ENCODE assay signal across 29 mouse cellular contexts in the genomic region with DNA sequence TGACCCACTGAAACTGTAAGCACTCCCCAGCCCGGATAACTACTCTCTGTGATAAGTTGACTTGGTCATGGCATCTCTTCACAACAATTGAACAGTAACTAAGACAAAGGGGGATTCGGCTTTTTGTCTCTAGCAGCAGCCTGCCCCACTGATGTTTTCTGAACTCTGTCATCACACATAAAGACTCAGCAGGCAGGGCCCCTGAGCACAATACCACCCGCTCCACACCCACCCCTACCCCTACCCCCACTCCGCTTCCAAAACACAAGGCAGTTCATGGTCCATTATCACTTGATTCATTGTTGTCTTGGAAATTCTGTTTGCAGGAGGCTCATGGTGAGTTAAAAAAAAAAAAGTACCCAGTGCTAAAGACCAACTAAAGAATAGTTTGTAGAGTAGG.
DNase-seq lines count a peak whose midpoint lies in the region; ATAC-seq lines count a peak whose summit lies in the region.
"Had no signal": no experiment of that assay in that cellular context is flagged by ENCODE, and none has a peak within 500 bp of the region (broad histone marks: within the 10 kb centered on the region; RNA-seq: fewer than 3 reads in every experiment).

No protein-coding gene starts in this region.

- no peaks in the 10 kb centered on the region for H3K9me3 ChIP-seq in neural tube, embryonic 11.5 days (ENCODE audit: control insufficient read depth, low read length)
- no peaks in the 10 kb centered on the region for H3K9me3 ChIP-seq in neural tube, embryonic 15.5 days (replicated peaks)
- H3K9me3 ChIP-seq: embryonic facial prominence, embryonic 12.5 days; embryonic facial prominence, embryonic 15.5 days; heart, embryonic 12.5 days; heart, embryonic 15.5 days; hindbrain, embryonic 13.5 days had no signal

- no peaks in the 10 kb centered on the region for H3K27me3 ChIP-seq in neural tube, embryonic 11.5 days (ENCODE audit: control insufficient read depth, insufficient read depth, low read length)
- H3K27me3 ChIP-seq in neural tube, embryonic 15.5 days (replicated peaks) = no peaks in the 10 kb centered on the region
- H3K27me3 ChIP-seq: embryonic facial prominence, embryonic 12.5 days; embryonic facial prominence, embryonic 15.5 days; heart, embryonic 12.5 days; heart, embryonic 15.5 days; hindbrain, embryonic 13.5 days had no signal

- no peak for ATAC-seq in neural tube, embryonic 11.5 days (ENCODE audit: insufficient read depth, low FRiP score, low TSS enrichment)
- no peak for ATAC-seq in neural tube, embryonic 15.5 days (ENCODE audit: low FRiP score)
- ATAC-seq: activated CD4-positive, CD25-positive, alpha-beta regulatory T cell, adult 4 months; forebrain, embryonic 14.5 days; forebrain, postnatal 0 days; hindbrain, postnatal 0 days; inflammation-experienced regulatory T-cells, adult 6 months; intestine, embryonic 16.5 days had no signal

- no peaks in the 10 kb centered on the region for H3K4me1 ChIP-seq in neural tube, embryonic 11.5 days (ENCODE audit: control insufficient read depth, insufficient read depth, low read length)
- H3K4me1 ChIP-seq in neural tube, embryonic 15.5 days = no peaks in the 10 kb centered on the region
- H3K4me1 ChIP-seq: embryonic facial prominence, embryonic 12.5 days; embryonic facial prominence, embryonic 15.5 days; heart, embryonic 12.5 days; heart, embryonic 15.5 days; hindbrain, embryonic 13.5 days had no signal

- no peak overlapping the region for H3K27ac ChIP-seq in neural tube, embryonic 11.5 days (ENCODE audit: low read depth, low read length)
- no peak overlapping the region for H3K27ac ChIP-seq in neural tube, embryonic 15.5 days (replicated peaks)
- H3K27ac ChIP-seq: embryonic facial prominence, embryonic 12.5 days; embryonic facial prominence, embryonic 15.5 days; gastrocnemius, adult 2 months; heart, embryonic 15.5 days; hindbrain, embryonic 13.5 days; hindbrain, postnatal 0 days had no signal

- DNase-seq in embryo, embryonic 10.5 days (ENCODE audit: low spot score) = peak; percentile 18
- DNase-seq in embryo, embryonic 9.5 days (ENCODE audit: extremely low spot score) = no peak
- DNase-seq in neural tube, embryonic 11.5 days (ENCODE audit: low spot score) = peak; percentile 18
- peak; percentile 18 for DNase-seq in WW6 (ENCODE audit: low read depth, low spot score)
- no peak for DNase-seq in testis, postnatal 14 days (ENCODE audit: low spot score)
- no peak for DNase-seq in kidney, adult 8-10 months
- DNase-seq: adrenal gland, adult 8-10 months; adrenal gland, postnatal 25 days; cerebellum, adult 11-12 months; cerebellum, adult 8-10 months; cerebellum, postnatal 10 days; cerebellum, postnatal 36 days; forebrain, postnatal 0 days; gastrocnemius, adult 2 months; gastrocnemius, postnatal 14 days; heart, adult 18-20 months; heart, postnatal 10 days; heart, postnatal 36 days had no signal

- H3K4me2 ChIP-seq in neural tube, embryonic 11.5 days (ENCODE audit: low read depth) = no peak overlapping the region
- no peak overlapping the region for H3K4me2 ChIP-seq in neural tube, embryonic 15.5 days
- H3K4me2 ChIP-seq: embryonic facial prominence, embryonic 12.5 days; embryonic facial prominence, embryonic 15.5 days; heart, embryonic 12.5 days; heart, embryonic 15.5 days; hindbrain, embryonic 13.5 days had no signal

- H3K36me3 ChIP-seq in neural tube, embryonic 11.5 days (ENCODE audit: control insufficient read depth, insufficient read depth, low read length) = no peaks in the 10 kb centered on the region
- H3K36me3 ChIP-seq in neural tube, embryonic 15.5 days = no peaks in the 10 kb centered on the region
- H3K36me3 ChIP-seq: embryonic facial prominence, embryonic 12.5 days; embryonic facial prominence, embryonic 15.5 days; heart, embryonic 12.5 days; heart, embryonic 15.5 days; hindbrain, embryonic 13.5 days had no signal

- no peak overlapping the region for H3K9ac ChIP-seq in neural tube, embryonic 11.5 days (ENCODE audit: low read length)
- H3K9ac ChIP-seq in neural tube, embryonic 15.5 days (replicated peaks) = no peak overlapping the region
- H3K9ac ChIP-seq: embryonic facial prominence, embryonic 12.5 days; embryonic facial prominence, embryonic 15.5 days; forebrain, postnatal 0 days; heart, embryonic 12.5 days; heart, embryonic 15.5 days; hindbrain, embryonic 13.5 days had no signal

- no peak overlapping the region for H3K4me3 ChIP-seq in neural tube, embryonic 11.5 days (ENCODE audit: low read depth, low read length)
- no peak overlapping the region for H3K4me3 ChIP-seq in neural tube, embryonic 15.5 days (replicated peaks)
- H3K4me3 ChIP-seq: embryonic facial prominence, embryonic 12.5 days; embryonic facial prominence, embryonic 15.5 days; gastrocnemius, adult 2 months; heart, embryonic 12.5 days; heart, embryonic 15.5 days; hindbrain, embryonic 13.5 days had no signal

- WGBS in neural tube, embryonic 11.5 days = 46% methylated on average over 4 of the region's 4 CpGs
- WGBS in neural tube, embryonic 15.5 days = 31% methylated on average over 4 of the region's 4 CpGs

Comparison
In these comparisons a context has a peak if more than half of its experiments do, and no peak if none do; other contexts are left out.
1. DNase-seq: peak in embryo, embryonic 10.5 days (single experiment), neural tube, embryonic 11.5 days (single experiment) and WW6 (single experiment); none in embryo, embryonic 9.5 days (single experiment), testis, postnatal 14 days (single experiment) and kidney, adult 8-10 months (0 of 2).